Mouse (Mus musculus) adrenal gland, postnatal 4 days (tissue): Measurements from ENCODE around the gene Smcr8. TPM values are rescaled to one million over a fixed set of nuclear protein-coding genes. Genes with fewer than 3 reads are reported as not detected.

Experiments
- DNase-seq, 2 experiments: peaks; one replicate each; pipeline ENCODE4 v3.0.0; 2021 to 2022; ENCODE audit warnings: low spot score in 2 of 2, mixed read lengths in 2 of 2
- long read RNA-seq, 2 experiments: library from polyadenylated mRNA; stranded (forward); transcript quantifications; one replicate each; pipeline ENCODE4 v2.0.0; 2021
- total RNA-seq, 2 experiments: library from RNA; stranded (reverse); gene quantifications; 2 replicates each; pipeline ENCODE4 v1.2.3; 2021

The Smcr8 gene
- 10 to 100 TPM; 21.8 to 23.2 TPM for total RNA-seq
- long read RNA-seq, experiment 1 = 0 reads
- long read RNA-seq, experiment 2, full-length matches to known transcripts = 3 of 5 reads
- long read RNA-seq, experiment 2, partial matches to known transcripts = 0 of 5 reads
- long read RNA-seq, experiment 2, other reads (novel, unspliced or antisense) = 2 of 5 reads

DNA sequence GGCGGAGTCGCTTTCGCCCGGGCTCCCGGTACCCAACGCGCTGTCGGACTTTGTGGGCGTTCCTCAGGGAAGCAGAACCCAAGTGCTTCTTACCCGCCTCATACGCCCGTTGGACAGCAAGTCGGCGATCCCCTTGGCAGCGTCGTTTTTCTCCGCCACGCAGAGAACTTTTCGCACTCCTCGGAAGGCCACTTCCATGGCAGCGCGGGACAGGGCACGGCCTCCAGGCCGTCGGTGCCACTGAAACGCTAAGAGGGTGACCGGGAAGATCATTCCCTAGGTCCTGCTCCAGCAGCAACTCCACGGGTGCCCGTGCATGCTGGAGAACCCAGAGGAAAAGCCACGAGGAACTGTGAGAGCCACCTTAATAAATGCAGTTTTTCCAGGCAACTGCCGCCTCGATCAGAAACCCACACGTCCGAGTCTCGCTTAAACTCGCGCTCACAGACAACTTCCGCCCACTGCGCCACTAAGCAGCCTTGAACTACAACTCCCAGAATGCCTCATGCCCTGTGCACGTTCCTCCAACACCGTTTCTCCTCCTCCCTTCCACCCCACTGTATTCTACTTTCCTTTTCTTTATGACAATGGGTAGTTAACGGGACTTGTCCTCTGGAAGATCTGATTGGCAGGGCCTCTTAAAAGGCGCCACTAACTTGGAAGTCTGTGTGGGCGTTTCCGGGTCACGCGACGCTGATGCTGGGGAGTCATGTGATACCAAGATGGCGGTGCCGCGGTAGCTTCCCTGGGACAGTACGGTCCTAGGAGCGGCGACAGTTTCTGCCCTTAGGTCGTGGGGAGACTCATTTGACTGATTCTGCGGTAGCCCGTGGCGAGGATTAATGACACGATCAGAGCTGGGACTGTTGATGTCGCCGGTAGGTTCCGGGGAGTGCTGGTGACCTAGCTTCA lies at the start of gene Smcr8, which contains the start of gene Top3a:
Gene Smcr8, plus strand, starts transcription at position 696 of the 912 bp plus-strand sequence.
Gene Top3a, minus strand, starts transcription at position 537 of the 912 bp plus-strand sequence.
- peak; percentile 38 to 69 for DNase-seq

DNA sequence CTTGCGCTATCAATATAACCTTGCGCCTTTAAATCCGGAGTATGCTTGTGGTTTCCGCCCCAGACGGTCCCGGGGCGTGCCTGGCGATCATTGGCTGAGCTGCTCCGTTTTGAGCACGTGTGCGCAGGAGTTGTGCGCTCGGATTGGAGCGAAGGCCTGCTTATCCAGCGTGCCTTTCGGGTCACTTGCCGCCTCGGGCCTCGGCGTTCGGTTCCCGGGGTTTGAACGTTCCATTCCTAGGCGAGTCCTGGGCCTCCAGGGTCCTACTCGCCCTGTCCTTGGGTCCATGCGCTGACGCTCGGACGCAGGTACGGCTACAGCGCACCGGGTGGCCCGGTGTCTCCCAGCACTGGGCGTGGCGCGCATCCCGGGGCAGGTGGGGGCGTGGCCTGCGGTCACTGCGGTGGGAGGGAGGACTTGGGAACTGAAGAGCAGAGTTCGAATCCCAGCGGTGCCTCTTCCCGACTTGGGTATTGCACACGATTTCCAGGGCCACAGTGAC lies 49.0 kb upstream of the Smcr8 start, which contains the start of gene Mief2:
Gene Mief2, plus strand, starts transcription at position 139 of the 502 bp plus-strand sequence.
- peak; percentile 78 to 90 for DNase-seq

DNA sequence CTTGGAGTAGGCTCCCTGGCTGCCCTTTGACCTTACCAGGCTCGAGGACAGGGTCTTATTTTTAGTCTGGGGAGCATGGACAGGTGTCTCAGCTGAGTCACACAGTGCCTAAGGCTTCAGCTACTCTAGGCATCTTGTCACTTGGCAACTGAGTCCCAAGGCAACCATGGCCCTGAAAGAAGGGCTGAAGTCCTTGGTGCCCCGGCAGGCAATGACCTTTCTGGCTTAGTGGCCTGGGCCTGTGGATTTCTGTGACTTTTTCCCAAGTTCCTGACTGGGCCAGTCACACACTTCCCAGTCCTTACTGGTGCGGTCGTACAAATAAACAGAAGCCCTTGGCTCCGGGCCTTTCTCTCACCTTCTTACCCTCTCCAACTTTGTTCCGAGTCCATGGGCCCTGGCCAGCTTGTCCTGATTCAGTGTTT lies 48.1 kb upstream of the Smcr8 start:
- no peak for DNase-seq

DNA sequence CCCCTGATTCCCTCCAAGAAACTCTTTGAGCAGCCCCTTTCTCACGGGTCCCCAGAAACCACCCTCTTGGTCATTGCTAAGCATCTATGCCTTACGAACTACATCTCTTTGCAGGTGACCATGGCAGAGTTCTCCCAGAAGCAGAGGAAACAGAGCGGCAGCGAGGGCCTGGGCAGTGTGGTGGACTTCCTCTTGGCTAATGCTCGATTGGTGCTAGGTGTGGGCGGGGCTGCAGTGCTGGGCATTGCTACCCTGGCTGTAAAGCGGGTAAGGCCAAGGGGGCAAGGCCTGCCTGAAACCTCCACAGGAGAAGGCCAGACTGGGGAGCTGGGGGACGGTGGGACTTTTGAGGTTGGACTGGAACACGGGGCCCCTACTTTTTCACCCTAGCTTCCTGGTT lies 47.2 kb upstream of the Smcr8 start:
- DNase-seq = no peak

DNA sequence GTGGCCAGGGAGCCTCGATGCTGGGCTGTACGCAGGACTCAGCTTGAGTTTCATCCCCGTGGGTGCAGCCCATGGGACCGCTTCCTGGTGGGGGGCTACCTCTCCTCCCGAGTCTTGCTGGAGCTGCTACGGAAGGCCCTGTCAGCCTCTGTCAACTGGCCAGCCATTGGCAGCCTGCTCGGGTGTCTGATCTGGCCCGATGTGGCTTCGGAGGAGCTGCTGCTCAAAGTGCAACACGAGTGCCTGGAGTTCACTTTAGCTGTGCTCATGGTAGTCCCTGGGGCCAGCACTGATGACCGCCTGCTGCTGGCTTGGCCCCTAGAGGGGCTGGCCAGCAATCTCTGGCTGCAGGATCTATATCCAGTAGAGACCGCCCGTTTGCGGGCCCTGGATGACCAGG lies 46.1 kb upstream of the Smcr8 start:
- no peak for DNase-seq

DNA sequence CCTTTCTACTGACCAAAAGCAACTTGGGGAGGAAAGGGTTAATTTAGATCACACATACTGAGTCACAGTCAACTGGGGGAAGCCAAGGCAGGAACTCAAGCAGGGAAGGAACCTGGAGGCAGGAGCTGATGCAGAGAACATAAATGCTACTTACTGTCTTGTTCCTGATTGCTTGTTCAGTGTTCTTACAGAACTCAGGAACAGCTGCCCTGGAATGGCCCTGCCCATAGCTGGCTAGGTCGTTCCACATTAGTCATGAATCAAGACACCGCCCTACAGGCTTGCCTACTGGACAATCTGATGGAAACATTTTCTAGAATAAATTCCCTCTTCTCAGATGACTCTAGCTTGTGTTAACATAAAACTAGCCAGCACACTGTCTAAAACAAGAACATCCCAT lies 43.1 kb upstream of the Smcr8 start:
- no peak for DNase-seq

DNA sequence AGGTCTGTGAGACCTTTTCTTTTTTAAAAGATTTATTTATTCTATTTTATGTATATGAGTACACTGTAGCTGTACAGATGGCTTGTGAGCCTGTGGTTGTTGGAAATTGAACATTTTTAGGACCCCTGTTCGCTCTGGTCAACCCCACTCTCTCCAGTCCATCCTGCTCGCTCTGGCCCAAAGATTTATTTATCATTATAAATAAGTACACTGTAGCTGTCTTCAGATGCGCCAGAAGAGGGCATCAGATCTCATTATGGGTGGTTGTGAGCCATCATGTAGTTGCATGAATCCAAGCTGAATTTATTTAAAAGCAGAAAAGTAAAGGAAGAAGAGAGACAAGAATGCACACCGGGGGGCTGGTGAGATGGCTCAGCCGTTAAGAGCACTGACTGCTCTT lies 42.1 kb upstream of the Smcr8 start:
- DNase-seq = no peak

DNA sequence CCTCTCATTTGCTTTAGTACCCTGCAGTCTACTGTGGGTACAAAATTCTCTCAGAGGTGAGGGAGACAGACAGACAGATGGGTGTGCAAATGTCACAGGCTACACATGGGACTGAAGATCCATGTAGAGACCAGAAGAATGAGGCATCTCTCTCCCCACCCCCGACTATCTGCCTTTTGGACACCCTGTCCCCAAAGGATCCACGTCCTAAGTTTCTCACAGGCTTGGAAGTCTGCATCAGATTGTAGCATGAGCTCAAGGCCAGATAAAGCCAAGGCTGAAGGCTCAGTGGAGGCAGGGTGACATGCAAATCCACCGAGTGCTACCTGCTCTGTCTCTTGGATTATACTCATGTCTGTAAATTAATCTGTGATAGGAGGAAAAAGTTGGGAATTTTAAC lies 40.8 kb upstream of the Smcr8 start:
- no peak for DNase-seq

DNA sequence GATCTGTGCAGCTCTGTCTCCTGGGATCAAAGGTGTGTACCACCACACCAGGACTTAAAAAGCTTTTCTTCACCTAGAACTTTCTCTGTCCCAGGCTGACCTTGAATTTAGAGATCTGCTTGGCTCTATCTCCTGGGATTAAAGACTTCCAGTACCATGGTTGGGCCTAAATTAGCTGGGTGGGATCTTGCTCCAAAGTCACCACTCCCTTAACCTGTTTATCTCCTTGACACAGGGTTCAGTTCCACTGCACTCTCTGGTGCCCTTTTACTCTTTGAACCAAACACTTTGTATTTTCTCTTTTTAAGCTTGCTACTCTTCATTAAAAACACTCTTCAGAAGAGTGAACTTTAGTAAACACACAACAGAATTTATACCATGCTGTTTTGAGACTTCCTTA lies 39.9 kb upstream of the Smcr8 start:
- no peak for DNase-seq

DNA sequence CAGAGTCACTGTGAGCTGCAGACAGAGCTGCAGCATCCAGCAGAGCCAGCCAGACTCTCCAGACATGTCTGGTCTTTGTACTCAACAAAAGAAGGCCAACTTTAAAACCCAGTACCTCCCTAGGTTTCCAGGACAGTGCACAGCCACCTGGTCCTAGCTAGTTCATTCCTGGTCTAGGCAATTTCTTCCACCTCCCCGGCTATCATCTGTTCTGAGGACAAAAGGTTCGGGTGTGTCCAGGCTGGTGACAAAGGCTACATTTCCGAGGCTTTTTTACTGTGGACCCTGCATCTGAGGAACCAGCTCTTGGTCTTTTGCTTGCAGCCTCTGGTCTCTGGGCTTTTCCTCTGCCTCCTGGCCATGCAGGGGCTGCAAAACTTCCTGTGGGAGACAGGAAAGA lies 37.0 kb upstream of the Smcr8 start:
- DNase-seq = no peak

DNA sequence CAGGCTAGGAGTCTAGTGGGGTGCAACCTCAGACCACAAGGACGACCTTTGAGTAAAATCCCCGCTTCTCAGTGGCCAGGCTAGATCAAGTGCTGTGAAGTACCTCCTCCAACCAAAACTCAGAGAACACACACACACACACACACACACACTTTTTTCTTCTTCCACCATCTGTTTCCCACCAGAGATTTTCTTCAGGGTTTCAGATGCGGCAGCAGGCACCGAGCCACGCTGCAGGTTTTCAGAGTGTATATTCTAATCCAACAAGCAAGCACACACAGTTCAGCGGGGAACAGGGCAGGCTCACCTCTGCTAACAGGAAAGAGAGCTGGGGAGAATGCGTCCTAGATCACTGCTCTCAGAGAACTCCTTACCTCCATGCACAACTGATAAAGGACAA lies 21.8 kb upstream of the Smcr8 start:
- DNase-seq = no peak

DNA sequence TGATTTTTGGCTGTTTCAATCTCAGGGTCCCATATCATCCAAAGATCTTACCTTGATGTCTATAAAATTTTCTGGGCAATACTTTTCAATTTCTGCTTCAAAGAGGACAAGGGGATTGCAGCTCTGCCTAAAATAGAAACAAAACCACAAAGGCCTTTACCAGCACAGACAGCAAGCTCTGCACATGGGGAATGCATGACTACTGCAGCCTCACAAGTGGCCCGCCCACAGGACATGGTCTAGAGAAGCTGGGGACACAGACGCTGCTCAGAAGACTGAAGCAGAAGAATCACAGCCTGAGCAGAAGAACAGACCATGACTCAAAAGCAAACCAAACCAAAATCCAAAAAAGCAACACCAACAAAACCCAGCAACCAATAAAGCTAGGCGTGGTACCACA lies 15.6 kb upstream of the Smcr8 start:
- no peak for DNase-seq

DNA sequence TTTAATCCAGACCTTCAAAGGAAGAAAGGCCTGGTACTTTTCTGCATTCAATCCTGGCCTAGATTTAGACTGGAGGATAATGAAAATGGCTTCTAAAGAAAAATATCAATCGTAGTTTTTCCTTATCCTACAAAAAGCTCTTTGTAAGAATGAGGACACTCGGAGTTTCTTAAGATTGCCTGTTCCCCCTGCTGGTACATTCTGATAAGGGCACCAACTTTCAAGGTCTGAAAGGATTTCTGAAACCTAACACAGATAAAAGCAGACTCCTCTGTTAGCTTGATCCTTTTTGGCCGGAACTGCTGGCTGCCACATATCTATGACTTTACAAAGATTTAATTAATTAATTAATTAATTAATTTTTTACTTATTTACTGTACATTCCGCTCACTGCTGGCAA lies 10.4 kb upstream of the Smcr8 start:
- DNase-seq = no peak

DNA sequence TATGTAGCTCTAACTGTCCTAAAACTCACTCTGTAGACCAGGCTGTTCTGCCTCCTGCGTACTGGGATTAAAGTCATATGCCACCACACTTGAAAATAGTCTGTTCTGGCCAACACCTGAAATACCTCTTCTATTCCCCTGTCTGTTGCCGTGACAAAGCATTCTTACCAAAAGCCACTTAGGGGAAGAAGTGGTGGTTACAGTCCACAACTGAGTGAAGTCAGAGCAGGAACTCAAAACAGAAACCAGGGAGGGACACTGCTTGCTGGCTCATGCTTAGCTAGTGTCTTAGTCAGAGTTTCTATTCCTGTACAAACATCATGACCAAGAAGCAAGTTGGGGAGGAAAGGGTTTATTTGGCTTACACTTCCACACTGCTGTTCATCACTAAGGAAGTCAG lies 8.0 kb upstream of the Smcr8 start:
- DNase-seq = no peak

DNA sequence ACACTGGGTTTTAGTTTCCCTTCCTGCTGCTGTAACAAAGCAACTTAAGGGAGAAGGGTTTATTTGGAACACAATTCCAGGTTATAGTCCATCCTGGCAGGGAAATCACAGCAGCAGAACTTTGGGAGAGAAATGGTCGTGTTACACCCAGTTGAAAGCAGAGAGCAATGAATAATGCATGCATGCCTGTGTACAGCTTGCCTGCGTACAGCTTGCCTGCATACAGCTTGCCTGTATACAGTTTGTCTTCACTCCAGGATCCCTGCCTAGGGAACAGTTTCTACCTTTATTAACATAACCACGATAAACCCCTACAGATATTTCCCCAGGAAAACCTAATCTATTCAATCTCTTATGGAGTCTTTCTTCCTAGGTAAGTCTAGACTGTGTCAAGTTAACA lies 6.5 kb upstream of the Smcr8 start:
- no peak for DNase-seq

DNA sequence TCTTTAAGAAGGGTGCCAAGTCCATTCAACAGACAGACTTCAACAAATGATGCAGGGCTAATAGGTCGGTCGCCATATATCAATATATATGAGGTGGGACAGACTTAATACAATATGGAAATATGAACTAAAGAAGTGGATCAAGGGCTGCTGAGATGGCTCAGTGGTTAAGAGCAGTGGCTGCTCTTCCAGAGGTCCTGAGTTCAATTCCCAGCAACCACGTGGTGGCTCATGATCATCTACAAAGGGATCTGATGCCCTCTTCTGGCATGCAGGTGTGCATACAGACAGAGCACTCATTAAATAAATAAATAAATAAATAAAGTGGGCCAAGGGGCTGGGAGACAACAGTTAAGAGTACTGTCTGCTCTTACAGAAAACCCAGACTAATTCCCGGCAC lies 5.2 kb upstream of the Smcr8 start:
- no peak for DNase-seq

DNA sequence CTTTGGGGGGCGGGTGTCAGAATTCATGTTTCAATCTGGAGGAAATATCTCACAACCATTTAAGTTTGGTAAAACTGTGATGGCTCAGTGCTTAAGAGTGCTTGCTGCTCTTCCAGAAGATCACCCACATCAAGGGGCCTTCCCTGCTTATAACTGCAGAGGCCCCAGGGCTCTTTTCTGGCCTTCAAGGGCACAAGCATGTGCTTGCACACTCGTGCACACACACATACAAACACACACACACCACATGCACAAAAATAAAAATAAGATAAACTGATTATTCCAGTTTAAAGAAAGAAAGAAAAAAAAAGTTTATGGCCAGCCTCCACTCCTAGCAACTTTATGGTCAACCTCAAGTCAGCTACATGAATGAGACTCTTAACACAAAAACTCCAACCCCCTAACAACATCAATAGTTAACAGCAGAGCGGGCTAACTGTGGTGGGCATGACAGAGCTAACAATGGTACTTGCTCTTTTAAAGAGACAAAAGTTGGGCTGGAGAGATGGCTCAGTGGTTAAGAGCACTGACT lies 3.1 kb upstream of the Smcr8 start:
- DNase-seq = no peak

DNA sequence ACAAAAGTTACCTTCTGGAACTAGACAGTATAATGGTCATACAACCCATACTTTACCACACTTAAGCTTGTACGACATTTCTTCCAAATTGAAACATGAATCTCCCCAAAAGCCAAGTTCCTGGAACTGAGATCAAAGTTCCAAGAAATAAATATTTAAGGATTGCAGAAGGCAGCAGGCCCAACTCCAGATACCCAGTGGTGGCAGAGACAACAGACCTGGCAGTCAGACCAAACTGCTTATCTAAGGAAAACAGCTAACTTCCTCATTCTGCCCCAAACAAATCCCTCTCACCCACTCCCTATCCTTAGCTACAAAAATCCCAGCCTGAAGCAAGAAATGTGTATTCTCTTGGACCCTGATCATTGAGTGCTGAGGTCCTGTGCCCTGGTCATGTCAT lies 2.5 kb upstream of the Smcr8 start:
- DNase-seq = no peak

DNA sequence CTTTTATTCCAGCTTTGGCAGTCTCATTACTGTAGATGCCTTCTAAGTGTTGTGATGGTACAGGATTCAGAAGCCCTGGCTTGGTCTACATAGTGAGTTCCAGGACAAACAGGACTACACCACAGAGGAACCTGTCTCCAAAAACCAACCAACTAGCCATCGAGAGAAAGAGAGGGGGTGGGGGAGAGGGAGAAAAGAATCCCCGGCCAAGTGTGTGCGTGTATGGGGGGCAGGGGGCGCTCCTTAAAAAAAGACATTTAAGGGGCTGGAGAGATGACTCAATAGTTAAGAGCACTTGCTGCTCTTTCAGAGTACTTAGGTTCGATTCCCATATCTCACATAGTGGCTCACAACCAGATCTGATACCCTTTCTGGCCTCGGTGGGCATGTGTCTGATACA lies 1.7 kb upstream of the Smcr8 start:
- no peak for DNase-seq

DNA sequence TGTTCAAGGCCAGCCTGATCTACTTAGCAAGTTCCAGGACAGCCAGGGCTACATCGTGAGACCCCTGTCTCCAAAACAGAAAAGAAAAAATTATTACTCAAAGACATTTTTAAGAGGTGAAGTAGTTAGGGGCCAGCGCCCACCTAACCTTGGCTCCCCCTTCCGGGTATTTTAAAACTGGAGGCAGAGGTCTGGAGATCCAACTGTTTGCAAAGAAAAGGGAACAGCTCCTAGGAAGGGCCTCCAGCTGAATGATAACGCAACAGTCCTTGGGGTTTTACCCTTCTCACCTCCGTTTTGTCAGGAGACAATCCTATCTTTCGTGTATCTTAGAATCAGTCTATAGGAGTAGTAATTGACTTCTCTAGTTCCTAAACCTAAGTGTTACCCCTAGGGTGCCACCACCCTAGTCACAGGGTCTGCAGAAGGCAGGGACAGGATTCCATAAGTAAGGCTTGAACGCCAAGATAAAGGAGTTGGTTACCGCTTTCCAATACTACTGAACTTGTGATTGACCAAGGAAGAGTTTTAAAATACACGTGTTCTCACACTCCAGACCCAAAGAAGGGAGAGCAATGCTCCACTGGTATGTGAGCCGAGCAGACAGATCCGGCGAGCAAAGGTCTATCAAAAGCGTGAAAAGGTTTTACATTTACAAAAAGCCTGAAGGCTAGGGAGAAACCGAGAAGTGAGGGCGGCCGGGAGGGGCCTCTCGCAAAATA lies 1.1 kb upstream of the Smcr8 start:
- DNase-seq = no peak

DNA sequence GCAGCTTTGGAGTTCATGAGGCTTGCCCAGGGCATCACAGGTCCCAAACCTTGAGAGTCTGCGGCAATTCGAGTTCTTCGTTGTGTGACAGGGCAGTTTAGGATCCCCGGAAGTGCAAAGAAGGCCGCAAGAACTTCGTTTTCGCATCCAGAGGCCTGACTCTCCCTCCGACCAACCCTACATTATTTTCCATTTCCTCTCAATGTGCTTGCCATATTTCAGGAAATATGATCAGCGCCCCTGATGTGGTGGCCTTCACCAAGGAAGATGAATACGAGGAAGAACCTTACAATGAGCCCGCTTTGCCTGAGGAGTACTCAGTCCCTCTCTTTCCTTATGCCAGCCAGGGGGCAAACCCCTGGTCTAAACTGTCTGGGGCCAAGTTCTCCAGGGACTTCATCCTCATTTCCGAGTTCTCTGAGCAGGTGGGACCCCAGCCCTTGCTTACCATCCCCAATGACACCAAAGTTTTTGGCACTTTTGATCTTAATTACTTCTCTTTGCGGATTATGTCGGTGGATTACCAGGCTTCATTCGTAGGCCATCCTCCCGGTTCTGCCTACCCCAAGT lies 562 bp downstream of the Smcr8 start:
- no peak for DNase-seq
